20 mouse cellular contexts compared by ENCODE assay signal in genomic region chr4:63474439-63474838, GRCm38 (mm10). TPM values are rescaled to one million over a fixed set of nuclear protein-coding genes. Genes with fewer than 3 reads are reported as not detected.
DNase-seq lines count a peak whose midpoint lies in the region; ATAC-seq and TF ChIP-seq lines count a peak whose summit lies in the region.
"Had no signal": no experiment of that assay in that cellular context is flagged by ENCODE, and none has a peak within 500 bp of the region (broad histone marks: within the 10 kb centered on the region; RNA-seq: fewer than 3 reads in every experiment).

No protein-coding gene starts in this region.

- ATAC-seq in embryonic facial prominence, embryonic 11.5 days (replicated peaks; ENCODE audit: insufficient number of reproducible peaks, low FRiP score, low TSS enrichment, low read depth): 0 out of 2 replicates have a peak, but pooled peaks have one; percentile 8
- no peak for ATAC-seq in limb, embryonic 12.5 days (ENCODE audit: insufficient number of reproducible peaks, insufficient read depth, low FRiP score, low TSS enrichment, low read depth)
- ATAC-seq: activated CD4-positive, CD25-positive, alpha-beta regulatory T cell, adult 4 months; intestine, embryonic 15.5 days had no signal

- no peak overlapping the region for H3K9ac ChIP-seq in embryonic facial prominence, embryonic 11.5 days (replicated peaks; ENCODE audit: low read length)
- H3K9ac ChIP-seq in limb, embryonic 12.5 days (replicated peaks): no peak overlapping the region
- H3K9ac ChIP-seq: heart, embryonic 15.5 days; intestine, embryonic 15.5 days; kidney, embryonic 15.5 days had no signal

- H3K27me3 ChIP-seq in embryonic facial prominence, embryonic 11.5 days (ENCODE audit: control insufficient read depth, insufficient read depth, low read length): no peaks in the 10 kb centered on the region
- no peaks in the 10 kb centered on the region for H3K27me3 ChIP-seq in embryonic facial prominence, embryonic 10.5 days (replicated peaks; ENCODE audit: low read depth, poor library complexity, severe bottlenecking)
- no peaks in the 10 kb centered on the region for H3K27me3 ChIP-seq in limb, embryonic 12.5 days
- no peaks in the 10 kb centered on the region for H3K27me3 ChIP-seq in limb, embryonic 10.5 days (ENCODE audit: low read depth, poor library complexity, severe bottlenecking)
- H3K27me3 ChIP-seq: heart, embryonic 15.5 days; intestine, embryonic 15.5 days; kidney, embryonic 15.5 days had no signal

- H3K9me3 ChIP-seq in embryonic facial prominence, embryonic 11.5 days (replicated peaks; ENCODE audit: control insufficient read depth, low read length): no peaks in the 10 kb centered on the region
- H3K9me3 ChIP-seq in embryonic facial prominence, embryonic 10.5 days: no peaks in the 10 kb centered on the region
- no peaks in the 10 kb centered on the region for H3K9me3 ChIP-seq in limb, embryonic 12.5 days
- H3K9me3 ChIP-seq in limb, embryonic 10.5 days (replicated peaks): no peaks in the 10 kb centered on the region
- H3K9me3 ChIP-seq: heart, embryonic 15.5 days; intestine, embryonic 15.5 days; kidney, embryonic 15.5 days had no signal

- TF ChIP-seq POLR2A in brain, embryonic 14.5 days (IDR thresholded peaks at IDR 0.05; ENCODE audit: borderline replicate concordance, extremely low read depth, insufficient read depth, insufficient read length, poor library complexity, severe bottlenecking): no peak

- no peak for TF ChIP-seq CTCF in brain, embryonic 14.5 days (IDR thresholded peaks at IDR 0.05; ENCODE audit: borderline replicate concordance, extremely low read depth, insufficient read depth, insufficient read length)

- no peak overlapping the region for H3K4me3 ChIP-seq in embryonic facial prominence, embryonic 11.5 days (ENCODE audit: low read depth, low read length)
- H3K4me3 ChIP-seq in embryonic facial prominence, embryonic 10.5 days: no peak overlapping the region
- no peak overlapping the region for H3K4me3 ChIP-seq in limb, embryonic 12.5 days (replicated peaks)
- no peak overlapping the region for H3K4me3 ChIP-seq in limb, embryonic 10.5 days
- H3K4me3 ChIP-seq: gastrocnemius, adult 2 months; heart, embryonic 15.5 days; intestine, embryonic 15.5 days; kidney, embryonic 15.5 days had no signal

- peak; percentile 21 for DNase-seq in embryonic facial prominence, embryonic 11.5 days (ENCODE audit: low spot score)
- DNase-seq in embryonic facial prominence, embryonic 10.5 days (ENCODE audit: low spot score): no peak
- DNase-seq in limb, embryonic 10.5 days (ENCODE audit: low spot score): no peak
- peak; percentile 30 for DNase-seq in brain, embryonic 14.5 days (ENCODE audit: low read depth)
- DNase-seq in thymus, postnatal 0 days (ENCODE audit: low spot score): peak; percentile 56
- DNase-seq in liver: no peak
- DNase-seq in adrenal gland, adult (ENCODE audit: inconsistent age in 2 of 2, low spot score in 1 of 2): no peak
- DNase-seq: adrenal gland, postnatal 36 days; cerebellum, adult 8-10 months; gastrocnemius, adult 2 months; heart, adult 18-20 months; lung, adult 2 months; lung, postnatal 4 days had no signal

- no peak overlapping the region for H3K4me2 ChIP-seq in embryonic facial prominence, embryonic 11.5 days (ENCODE audit: low read depth, low read length)
- no peak overlapping the region for H3K4me2 ChIP-seq in limb, embryonic 12.5 days
- H3K4me2 ChIP-seq: heart, embryonic 15.5 days; intestine, embryonic 15.5 days; kidney, embryonic 15.5 days; liver, embryonic 11.5 days had no signal

- no peak overlapping the region for H3K27ac ChIP-seq in embryonic facial prominence, embryonic 11.5 days (replicated peaks; ENCODE audit: low read depth, low read length)
- no peak overlapping the region for H3K27ac ChIP-seq in embryonic facial prominence, embryonic 10.5 days (replicated peaks)
- H3K27ac ChIP-seq in limb, embryonic 12.5 days: peak overlapping the region; percentile 0; the same call in 1 of the 2 replicates
- H3K27ac ChIP-seq in limb, embryonic 10.5 days: no peak overlapping the region
- H3K27ac ChIP-seq: gastrocnemius, adult 2 months; heart, embryonic 15.5 days; intestine, embryonic 15.5 days; kidney, embryonic 15.5 days; stomach, postnatal 0 days had no signal

- no peaks in the 10 kb centered on the region for H3K36me3 ChIP-seq in embryonic facial prominence, embryonic 11.5 days (replicated peaks; ENCODE audit: control insufficient read depth, insufficient read depth, low read depth, low read length)
- peaks cover 28% of the 10 kb centered on the region for H3K36me3 ChIP-seq in embryonic facial prominence, embryonic 10.5 days (replicated peaks)
- H3K36me3 ChIP-seq in limb, embryonic 12.5 days: peaks cover 25% of the 10 kb centered on the region
- peaks cover 35% of the 10 kb centered on the region for H3K36me3 ChIP-seq in limb, embryonic 10.5 days
- H3K36me3 ChIP-seq: heart, embryonic 15.5 days; intestine, embryonic 15.5 days; kidney, embryonic 15.5 days had no signal

- 17% methylated on average over 2 of the region's 2 CpGs for WGBS in embryonic facial prominence, embryonic 11.5 days
- WGBS in embryonic facial prominence, embryonic 10.5 days: 19% methylated on average over 2 of the region's 2 CpGs
- WGBS in limb, embryonic 12.5 days: 34% methylated on average over 2 of the region's 2 CpGs
- WGBS in limb, embryonic 10.5 days: 23% methylated on average over 2 of the region's 2 CpGs

- H3K4me1 ChIP-seq in embryonic facial prominence, embryonic 11.5 days (ENCODE audit: control insufficient read depth, insufficient read depth, low read length): 0 out of 2 replicates have a peak, but pooled peaks cover 2% of the 10 kb centered on the region
- peaks cover 28% of the 10 kb centered on the region for H3K4me1 ChIP-seq in embryonic facial prominence, embryonic 10.5 days
- H3K4me1 ChIP-seq in limb, embryonic 12.5 days (replicated peaks): peaks cover 28% of the 10 kb centered on the region
- H3K4me1 ChIP-seq in limb, embryonic 10.5 days: peaks cover 29% of the 10 kb centered on the region
- H3K4me1 ChIP-seq: heart, embryonic 15.5 days had no signal

RNA-seq across cellular contexts. Expression of gene Whrn, which starts 21.4 kb away (rescaled TPM):
- 3.8 and 4.6 TPM in 2 replicates for polyA plus RNA-seq in embryonic facial prominence, embryonic 11.5 days (2014; fragmentation: Nextera tagmentation; extraction: Ambion mirVana)
- polyA plus RNA-seq in embryonic facial prominence, embryonic 10.5 days (2016; fragmentation: Nextera tagmentation; extraction: Ambion mirVana): 4.2 and 7.5 TPM in 2 replicates
- polyA plus RNA-seq in limb, embryonic 12.5 days (2016; fragmentation: Nextera tagmentation; extraction: Ambion mirVana): 14.7 and 14.8 TPM in 2 replicates
- 8.5 and 13.9 TPM in 2 replicates for polyA plus RNA-seq in limb, embryonic 10.5 days (2016; fragmentation: Nextera tagmentation; extraction: Ambion mirVana)
- 28.2 and 30.9 TPM in 2 replicates for polyA plus RNA-seq in brain, embryonic 14.5 days (2012; rRNA removed)
- 12.0 and 17.1 TPM in 2 replicates for polyA plus RNA-seq in thymus, postnatal 0 days (2015; fragmentation: Nextera tagmentation; extraction: Ambion mirVana)

Comparison
In these comparisons a context has a peak if more than half of its experiments do, and no peak if none do; other contexts are left out.
1. DNase-seq: peak in embryonic facial prominence, embryonic 11.5 days (single experiment), brain, embryonic 14.5 days (single experiment) and thymus, postnatal 0 days (single experiment); none in embryonic facial prominence, embryonic 10.5 days (single experiment), limb, embryonic 10.5 days (single experiment), liver (single experiment) and adrenal gland, adult (0 of 2).